Mouse (Mus musculus) left cerebral cortex, adult 2 months (tissue): ENCODE data around the gene Gramd1b. TPM values are rescaled to one million over a fixed set of nuclear protein-coding genes. Genes with fewer than 3 reads are reported as not detected.

Experiments used
- DNase-seq, 2 experiments: peaks; one replicate each; pipeline ENCODE4 v3.0.0; 2021 to 2022; ENCODE audit warnings: low spot score in 2 of 2, mixed read lengths in 1 of 2; ENCODE audit errors: extremely low spot score in 1 of 2
- H3K27ac ChIP-seq: fragments of 200-600 bp; 2 replicates; pipeline ENCODE4 v1.8.1; 2022
- H3K4me3 ChIP-seq: fragments of 200-600 bp; 2 replicates; pipeline ENCODE4 v1.8.1; 2022
- CTCF ChIP-seq: fragments of 200-600 bp; IDR thresholded peaks from 2 replicates; pipeline ENCODE4 v1.8.1; 2022; ENCODE audit warnings: antibody characterized with exemption, mild to moderate bottlenecking, moderate library complexity
- intact Hi-C: fragments of 180-260 bp; cut with DNase I; formaldehyde crosslinking; loops from one replicate; pipeline ENCODE4 v1.15.1; 2025
- total RNA-seq, 2 experiments: library from RNA; stranded (reverse); gene quantifications; 2 replicates each; pipeline ENCODE4 v1.2.3; 2021

The Gramd1b gene
- total RNA-seq, 2 experiments from 2014 or later: 178 to 192 TPM

- no peak overlapping the region for H3K4me3 ChIP-seq
- TF ChIP-seq CTCF: no peak
- H3K27ac ChIP-seq: no peak overlapping the region; the same call in 1 of the 2 replicates
- intact Hi-C loops: no loop called here
- DNase-seq: no peak
Measured at GRCm38 (mm10) chr9:40334617-40335016, 196.6 kb downstream of the Gramd1b start.

GRCm38 (mm10) chr9:40333649-40334396 is 197.4 kb downstream of the Gramd1b start:
- Histone ChIP-seq H3K4me3 (no peak overlapping the region), H3K27ac (peak overlapping the region; percentile 25)
- intact Hi-C loops: no loop called here
- TF ChIP-seq CTCF: peak; percentile 99
- DNase-seq: peak; percentile 79 to 87

GRCm38 (mm10) chr9:40332731-40333648 is 198.2 kb downstream of the Gramd1b start:
- intact Hi-C loops: no loop called here
- Histone ChIP-seq H3K27ac (peak overlapping the region; percentile 25), H3K4me3 (no peak overlapping the region)
- no peak for DNase-seq
- TF ChIP-seq CTCF: no peak

GRCm38 (mm10) chr9:40332326-40332725 is 198.9 kb downstream of the Gramd1b start:
- TF ChIP-seq CTCF: no peak
- DNase-seq: peak in 1 of 2 experiments; percentile 59
- intact Hi-C loops: no loop called here
- H3K27ac ChIP-seq: peak overlapping the region; percentile 40
- no peak overlapping the region for H3K4me3 ChIP-seq

GRCm38 (mm10) chr9:40331411-40332286 is 199.5 kb downstream of the Gramd1b start:
- intact Hi-C loops: no loop called here
- peak overlapping the region; percentile 63; the same call in 1 of the 2 replicates for H3K27ac ChIP-seq

GRCm38 (mm10) chr9:40330609-40331382 is 200.4 kb downstream of the Gramd1b start:
- H3K4me3 ChIP-seq: no peak overlapping the region
- peak overlapping the region; percentile 63 for H3K27ac ChIP-seq
- peak; percentile 86 to 91 for DNase-seq
- TF ChIP-seq CTCF: peak; percentile 98
- intact Hi-C loops: loop anchor here (1.0 kb wide), 1 partner anchor 104 kb away; no protein-coding TSS in a partner anchor

More at GRCm38 (mm10) chr9:40331411-40332286, 199.5 kb downstream of the Gramd1b start:
- no peak for DNase-seq
- H3K4me3 ChIP-seq: no peak overlapping the region
- TF ChIP-seq CTCF: no peak

GRCm38 (mm10) chr9:40326260-40326915 is 204.8 kb downstream of the Gramd1b start:
- no peak for DNase-seq
- H3K27ac ChIP-seq: peak overlapping the region; percentile 36; the same call in 1 of the 2 replicates
- no peak overlapping the region for H3K4me3 ChIP-seq
- intact Hi-C loops: no loop called here
- no peak for TF ChIP-seq CTCF

- DNase-seq: no peak
- no peak overlapping the region for H3K4me3 ChIP-seq
- intact Hi-C loops: no loop called here
- TF ChIP-seq CTCF: no peak
- no peak overlapping the region for H3K27ac ChIP-seq
Measured at GRCm38 (mm10) chr9:40324826-40325225, 206.4 kb downstream of the Gramd1b start.

GRCm38 (mm10) chr9:40324232-40324792 is 206.9 kb downstream of the Gramd1b start:
- no peak for TF ChIP-seq CTCF
- H3K4me3 ChIP-seq: no peak overlapping the region
- no peak overlapping the region; the same call in 1 of the 2 replicates for H3K27ac ChIP-seq
- intact Hi-C loops: no loop called here
- no peak for DNase-seq

- no peak for DNase-seq
- H3K4me3 ChIP-seq: no peak overlapping the region
- TF ChIP-seq CTCF: no peak
- peak overlapping the region; percentile 48 for H3K27ac ChIP-seq
- intact Hi-C loops: no loop called here
Measured at GRCm38 (mm10) chr9:40323773-40324172, 207.4 kb downstream of the Gramd1b start.
